Comparison of ENCODE assay signal across 9 mouse cellular contexts in genomic region chrX:129884465-129884864, GRCm38 (mm10).
DNase-seq lines count a peak whose midpoint lies in the region; ATAC-seq lines count a peak whose summit lies in the region.
"Had no signal": no experiment of that assay in that cellular context is flagged by ENCODE, and none has a peak within 500 bp of the region (broad histone marks: within the 10 kb centered on the region; RNA-seq: fewer than 3 reads in every experiment).

No protein-coding gene starts in this region.

- H3K9ac ChIP-seq in heart, embryonic 12.5 days = no peak overlapping the region
- H3K9ac ChIP-seq: neural tube, embryonic 12.5 days had no signal

- H3K27ac ChIP-seq in heart, embryonic 12.5 days (ENCODE audit: poor library complexity, severe bottlenecking) = no peak overlapping the region
- H3K27ac ChIP-seq: neural tube, embryonic 12.5 days had no signal

- no peaks in the 10 kb centered on the region for H3K4me1 ChIP-seq in heart, embryonic 12.5 days (replicated peaks)
- H3K4me1 ChIP-seq: neural tube, embryonic 12.5 days had no signal

- no peak overlapping the region for H3K4me2 ChIP-seq in heart, embryonic 12.5 days
- H3K4me2 ChIP-seq: neural tube, embryonic 12.5 days had no signal

- no peak overlapping the region for H3K4me3 ChIP-seq in heart, embryonic 12.5 days
- H3K4me3 ChIP-seq: neural tube, embryonic 12.5 days had no signal

- H3K36me3 ChIP-seq in heart, embryonic 12.5 days = no peaks in the 10 kb centered on the region
- H3K36me3 ChIP-seq: neural tube, embryonic 12.5 days had no signal

- H3K9me3 ChIP-seq in heart, embryonic 12.5 days (replicated peaks) = no peaks in the 10 kb centered on the region
- H3K9me3 ChIP-seq: neural tube, embryonic 12.5 days had no signal

- ATAC-seq in heart, embryonic 12.5 days (ENCODE audit: insufficient number of reproducible peaks, low FRiP score) = no peak
- ATAC-seq in megakaryocyte, adult 5-6 weeks (ENCODE audit: poor library complexity, severe bottlenecking) = peak; percentile 52; the same call in 1 of the 2 replicates
- no peak for ATAC-seq in erythroid progenitor cell, adult 5-6 weeks (replicated peaks; ENCODE audit: low FRiP score, poor library complexity, severe bottlenecking)

- 15% methylated on average over 3 of the region's 3 CpGs for WGBS in heart, embryonic 12.5 days

- H3K27me3 ChIP-seq in heart, embryonic 12.5 days (replicated peaks) = no peaks in the 10 kb centered on the region
- H3K27me3 ChIP-seq: neural tube, embryonic 12.5 days had no signal

- peak; percentile 18 to 58 for DNase-seq in heart, adult 18-20 months
- peak; percentile 4 for DNase-seq in right cerebral cortex, adult 18-20 months
- DNase-seq in right cerebral cortex, postnatal 36 days (ENCODE audit: low spot score in 2 of 2) = no peak
- peak; percentile 50 for DNase-seq in adrenal gland, postnatal 14 days
- DNase-seq in gastrocnemius, postnatal 10 days = peak; percentile 8

Comparison
In these comparisons a context has a peak if more than half of its experiments do, and no peak if none do; other contexts are left out.
1. DNase-seq: peak in heart, adult 18-20 months (2 of 2), right cerebral cortex, adult 18-20 months (single experiment), adrenal gland, postnatal 14 days (single experiment) and gastrocnemius, postnatal 10 days (single experiment); none in right cerebral cortex, postnatal 36 days (0 of 2).